Mouse (Mus musculus): ENCODE results near the gene Cngb1. TPM values are rescaled to one million over a fixed set of nuclear protein-coding genes. Genes with fewer than 3 reads are reported as not detected.
A peak's percentile ranks its signal among the peaks of the same experiment; 100 is the strongest.

The Cngb1 gene
- polyA plus RNA-seq, 1 experiment from 2014 or later: 0.58 TPM

DNA sequence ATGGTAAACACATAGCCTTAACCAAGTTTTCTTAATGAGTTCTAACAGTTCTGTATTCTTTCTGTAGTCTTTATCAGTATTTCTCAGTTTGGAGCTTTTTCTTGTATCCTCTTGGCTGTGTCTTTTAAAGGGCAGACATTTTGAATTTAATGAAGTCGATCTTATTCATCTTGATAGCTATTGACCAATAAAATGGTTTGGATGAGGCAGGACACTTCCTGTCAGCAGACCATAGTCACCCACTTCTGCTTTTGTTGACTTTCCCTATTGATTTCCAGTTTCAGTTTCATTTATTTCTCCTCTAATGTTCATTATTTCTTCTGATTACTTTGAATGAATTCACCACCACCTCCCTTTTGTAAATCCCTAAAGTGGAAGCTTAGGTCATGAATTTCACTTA lies 29.3 kb upstream of the Cngb1 start:
- no peak overlapping the region for H3K4me3 ChIP-seq
- no peak overlapping the region for H3K4me2 ChIP-seq
- no peaks in the 10 kb centered on the region for H3K27me3 ChIP-seq (replicated peaks)
- peaks cover 10% of the 10 kb centered on the region for H3K4me1 ChIP-seq
- no peak overlapping the region for H3K9ac ChIP-seq
- no peak overlapping the region for H3K27ac ChIP-seq
- no peak for ATAC-seq (replicated peaks)
- H3K36me3 ChIP-seq (replicated peaks): peaks cover 14% of the 10 kb centered on the region; the same call in 1 of the 2 replicates
- WGBS: 92% methylated on average over 1 of the region's 1 CpGs
- no peaks in the 10 kb centered on the region for H3K9me3 ChIP-seq

DNA sequence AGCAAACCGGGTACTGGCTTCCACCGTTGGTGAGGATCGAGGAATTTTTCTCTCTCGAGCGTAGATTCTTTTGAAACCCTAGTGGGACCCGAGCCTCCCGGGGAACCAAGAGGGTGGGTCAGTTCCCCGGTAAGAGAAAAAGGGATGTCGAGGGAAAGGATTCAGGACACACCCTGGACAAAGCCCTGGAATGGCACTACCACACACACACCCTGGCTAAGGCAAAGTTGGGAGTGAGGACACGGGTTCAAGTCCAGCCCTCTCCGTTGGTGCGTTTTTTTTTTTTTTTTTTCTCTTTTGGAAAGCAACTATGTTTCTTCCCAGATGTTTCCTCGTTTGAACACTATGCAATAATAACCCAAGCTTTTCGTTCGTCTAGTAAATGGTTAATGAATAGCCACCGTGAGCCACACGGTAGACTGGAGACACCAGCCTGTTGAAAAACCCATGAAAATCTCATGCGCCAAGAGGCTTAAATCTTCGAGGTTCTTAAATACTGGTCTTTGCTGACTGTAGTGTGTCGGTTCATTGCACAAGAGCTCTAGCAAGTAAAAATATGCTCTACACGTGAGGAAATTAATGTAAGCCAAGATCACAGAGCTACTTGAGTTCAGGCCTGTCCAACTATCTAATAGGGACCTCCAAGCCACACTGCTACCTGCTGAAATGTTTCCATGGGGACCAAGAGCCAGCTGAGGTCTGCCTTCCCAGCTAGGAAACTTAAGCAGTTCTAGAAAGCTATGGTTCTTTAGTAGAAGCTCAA lies 26.2 kb upstream of the Cngb1 start:
- no peak for ATAC-seq (replicated peaks)
- WGBS: 23% methylated on average over 21 of the region's 21 CpGs

GRCm38 (mm10) chr8:95331720-95332436 lies 25.5 kb upstream of the Cngb1 start, which contains the start of the genes Zfp319 and Usb1:
Gene Zfp319, minus strand, starts transcription at chr8:95331950.
Gene Usb1, plus strand, starts transcription at chr8:95332284.
- Histone ChIP-seq H3K4me3 (peak within 1 kb of the TSS; percentile 77), H3K9me3 (no peaks in the 10 kb centered on the region), H3K27me3 (replicated peaks) (no peaks in the 10 kb centered on the region), H3K9ac (peak within 1 kb of the TSS; percentile 83), H3K27ac (peak within 1 kb of the TSS; percentile 94), H3K4me1 (peaks cover 30% of the 10 kb centered on the region), H3K4me2 (peak within 1 kb of the TSS; percentile 71), H3K36me3 (replicated peaks) (peaks cover 31% of the 10 kb centered on the region)
- peak; percentile 92 for ATAC-seq (replicated peaks)
- under 1% methylated on average over 80 of the region's 80 CpGs for WGBS

More for the DNA sequence above, 26.2 kb upstream of the Cngb1 start:
- Histone ChIP-seq H3K27me3 (replicated peaks) (no peaks in the 10 kb centered on the region), H3K36me3 (replicated peaks) (peaks cover 23% of the 10 kb centered on the region), H3K27ac (peak overlapping the region; percentile 94), H3K4me1 (peaks cover 26% of the 10 kb centered on the region), H3K9ac (peak overlapping the region; percentile 83), H3K9me3 (no peaks in the 10 kb centered on the region), H3K4me3 (peak overlapping the region; percentile 77), H3K4me2 (peak overlapping the region; percentile 71)

DNA sequence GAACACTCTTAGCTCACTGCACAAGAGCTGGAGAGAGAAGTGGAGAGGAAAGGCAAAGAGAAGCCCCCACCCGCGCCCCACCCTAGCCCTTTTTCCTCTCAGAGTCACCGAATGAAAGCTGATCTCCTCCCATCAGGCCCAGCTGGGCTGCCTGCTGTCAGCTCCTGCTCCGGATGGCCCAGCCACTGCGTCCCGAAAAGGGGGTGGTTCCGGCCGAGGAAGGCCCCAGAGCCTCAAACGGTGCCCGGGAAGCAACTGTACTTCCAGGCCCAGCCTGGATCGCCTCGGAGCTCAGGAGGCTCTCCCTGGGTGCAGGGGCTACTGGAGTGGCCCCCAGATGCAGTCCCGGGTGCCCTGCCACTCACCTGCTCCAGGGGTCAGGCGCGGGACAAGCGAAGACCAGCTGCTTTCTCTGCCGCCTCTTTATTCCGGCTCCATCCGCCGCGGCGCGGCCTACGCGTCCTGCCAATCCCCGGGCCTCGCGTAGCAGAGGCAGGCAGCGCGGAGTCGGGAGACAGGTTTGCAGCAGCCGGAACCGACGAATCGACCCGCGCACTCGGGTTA lies 24.9 kb upstream of the Cngb1 start:
- H3K4me1 ChIP-seq: peaks cover 35% of the 10 kb centered on the region
- peak overlapping the region; percentile 71 for H3K4me2 ChIP-seq
- peak overlapping the region; percentile 94 for H3K27ac ChIP-seq
- no peaks in the 10 kb centered on the region for H3K27me3 ChIP-seq (replicated peaks)
- H3K9ac ChIP-seq: peak overlapping the region; percentile 83
- WGBS: under 1% methylated on average over 38 of the region's 38 CpGs
- peaks cover 29% of the 10 kb centered on the region for H3K36me3 ChIP-seq (replicated peaks)
- no peaks in the 10 kb centered on the region for H3K9me3 ChIP-seq
- peak; percentile 53 for ATAC-seq (replicated peaks)
- peak overlapping the region; percentile 77 for H3K4me3 ChIP-seq

GRCm38 (mm10) chr8:95330367-95330766 lies 24.0 kb upstream of the Cngb1 start:
- ATAC-seq (replicated peaks): no peak
- H3K4me3 ChIP-seq: peak overlapping the region; percentile 77
- WGBS: 80% methylated on average over 1 of the region's 1 CpGs

GRCm38 (mm10) chr8:95327866-95328465 lies 21.6 kb upstream of the Cngb1 start:
- Histone ChIP-seq H3K4me2 (no peak overlapping the region), H3K4me3 (no peak overlapping the region), H3K36me3 (replicated peaks) (peaks cover 30% of the 10 kb centered on the region), H3K27ac (no peak overlapping the region), H3K9ac (no peak overlapping the region), H3K9me3 (no peaks in the 10 kb centered on the region), H3K4me1 (peaks cover 35% of the 10 kb centered on the region), H3K27me3 (replicated peaks) (no peaks in the 10 kb centered on the region)
- ATAC-seq (replicated peaks): no peak
- WGBS: 89% methylated on average over 46 of the region's 46 CpGs

More at GRCm38 (mm10) chr8:95330367-95330766, 24.0 kb upstream of the Cngb1 start:
- H3K27ac ChIP-seq: peak overlapping the region; percentile 94; the same call in 1 of the 2 replicates
- H3K27me3 ChIP-seq (replicated peaks): no peaks in the 10 kb centered on the region
- no peaks in the 10 kb centered on the region for H3K9me3 ChIP-seq
- H3K4me1 ChIP-seq: peaks cover 36% of the 10 kb centered on the region
- peaks cover 30% of the 10 kb centered on the region for H3K36me3 ChIP-seq (replicated peaks)
- H3K9ac ChIP-seq: peak overlapping the region; percentile 83
- peak overlapping the region; percentile 71 for H3K4me2 ChIP-seq

GRCm38 (mm10) chr8:95326822-95327221 lies 20.4 kb upstream of the Cngb1 start:
- Histone ChIP-seq H3K9me3 (no peaks in the 10 kb centered on the region), H3K9ac (no peak overlapping the region), H3K27ac (no peak overlapping the region), H3K27me3 (replicated peaks) (no peaks in the 10 kb centered on the region), H3K4me1 (peaks cover 28% of the 10 kb centered on the region), H3K36me3 (replicated peaks) (peaks cover 30% of the 10 kb centered on the region), H3K4me3 (no peak overlapping the region), H3K4me2 (no peak overlapping the region)
- 86% methylated on average over 5 of the region's 5 CpGs for WGBS
- no peak for ATAC-seq (replicated peaks)

- Histone ChIP-seq H3K27me3 (replicated peaks) (no peaks in the 10 kb centered on the region), H3K4me2 (no peak overlapping the region), H3K36me3 (replicated peaks) (peaks cover 30% of the 10 kb centered on the region), H3K4me1 (peaks cover 27% of the 10 kb centered on the region), H3K27ac (no peak overlapping the region), H3K4me3 (no peak overlapping the region), H3K9ac (no peak overlapping the region), H3K9me3 (no peaks in the 10 kb centered on the region)
- ATAC-seq (replicated peaks): no peak
- 35% methylated on average over 5 of the region's 5 CpGs for WGBS
Observed at GRCm38 (mm10) chr8:95324646-95325045, 18.3 kb upstream of the Cngb1 start.

DNA sequence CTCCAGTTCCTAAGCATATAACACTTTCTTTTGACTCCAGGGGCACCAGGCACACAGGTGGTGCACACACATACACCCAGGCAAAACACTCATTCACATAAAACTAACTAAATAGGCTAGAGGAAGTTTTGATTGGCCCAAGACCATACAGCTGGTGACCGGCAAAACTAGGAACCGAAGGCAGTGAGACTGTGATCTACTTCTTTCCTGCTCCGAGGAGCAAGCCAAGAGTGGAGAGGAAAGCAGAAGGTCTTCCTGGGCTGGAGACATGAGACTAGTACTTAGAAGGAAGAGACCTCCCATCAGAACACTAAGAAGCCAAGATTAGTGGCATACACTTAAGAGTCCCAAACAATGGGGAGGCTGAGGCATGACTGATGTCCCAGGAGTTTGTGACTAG lies 16.8 kb upstream of the Cngb1 start:
- ATAC-seq (replicated peaks): no peak
- Histone ChIP-seq H3K27ac (no peak overlapping the region), H3K27me3 (replicated peaks) (no peaks in the 10 kb centered on the region), H3K9me3 (no peaks in the 10 kb centered on the region), H3K4me2 (no peak overlapping the region), H3K4me3 (no peak overlapping the region), H3K36me3 (replicated peaks) (peaks cover 20% of the 10 kb centered on the region), H3K4me1 (peaks cover 24% of the 10 kb centered on the region), H3K9ac (no peak overlapping the region)
- WGBS: 90% methylated on average over 3 of the region's 3 CpGs

- Histone ChIP-seq H3K9me3 (no peaks in the 10 kb centered on the region), H3K4me3 (peak overlapping the region; percentile 41), H3K27ac (0 out of 2 replicates have a peak overlapping the region, but pooled peaks have one; percentile 23), H3K4me1 (peaks cover 12% of the 10 kb centered on the region), H3K27me3 (replicated peaks) (no peaks in the 10 kb centered on the region), H3K9ac (peak overlapping the region; percentile 51), H3K36me3 (replicated peaks) (peaks cover 4% of the 10 kb centered on the region; the same call in 1 of the 2 replicates), H3K4me2 (peak overlapping the region; percentile 84)
- ATAC-seq (replicated peaks): peak; percentile 74
- WGBS: 2% methylated on average over 41 of the region's 41 CpGs
Observed at GRCm38 (mm10) chr8:95320224-95321139, 14.1 kb upstream of the Cngb1 start.

DNA sequence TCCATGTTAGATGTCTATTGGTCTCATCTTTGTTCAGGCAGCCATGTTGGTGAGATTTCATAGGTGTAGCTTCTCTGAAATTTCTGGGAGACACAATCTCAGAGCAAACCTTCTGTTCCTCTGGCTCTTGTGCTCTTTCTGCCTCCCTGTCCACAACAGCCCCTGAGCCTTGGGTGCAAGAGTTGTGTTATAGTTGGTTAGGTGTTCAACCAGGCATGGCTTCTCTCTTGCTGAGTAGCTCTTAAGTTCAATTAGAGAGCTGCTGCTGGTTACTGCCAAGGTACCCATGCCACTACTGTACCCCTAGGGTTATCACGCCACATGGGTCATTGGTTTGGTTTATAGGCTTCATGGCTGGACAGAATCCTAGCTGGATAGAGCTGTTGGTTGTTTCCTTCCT lies 9.0 kb upstream of the Cngb1 start:
- no peak for ATAC-seq (replicated peaks)
- peaks cover 10% of the 10 kb centered on the region for H3K4me1 ChIP-seq
- no peaks in the 10 kb centered on the region for H3K27me3 ChIP-seq (replicated peaks)
- H3K27ac ChIP-seq: no peak overlapping the region
- H3K4me3 ChIP-seq: no peak overlapping the region
- H3K9me3 ChIP-seq: no peaks in the 10 kb centered on the region
- H3K9ac ChIP-seq: no peak overlapping the region
- H3K36me3 ChIP-seq (replicated peaks): no peaks in the 10 kb centered on the region
- no peak overlapping the region for H3K4me2 ChIP-seq
- 86% methylated on average over 1 of the region's 1 CpGs for WGBS
